Mouse (Mus musculus): ENCODE data around the gene Trim61. TPM values are rescaled to one million over a fixed set of nuclear protein-coding genes. Genes with fewer than 3 reads are reported as not detected.
"Not testable (repeated sequence)": the region's sequence is repeated elsewhere in the genome, so short reads cannot be mapped to it uniquely, and the experiment has no call there.

Gene Trim61
- polyA plus RNA-seq, 1 experiment from 2014 or later = 0.17 TPM

DNA sequence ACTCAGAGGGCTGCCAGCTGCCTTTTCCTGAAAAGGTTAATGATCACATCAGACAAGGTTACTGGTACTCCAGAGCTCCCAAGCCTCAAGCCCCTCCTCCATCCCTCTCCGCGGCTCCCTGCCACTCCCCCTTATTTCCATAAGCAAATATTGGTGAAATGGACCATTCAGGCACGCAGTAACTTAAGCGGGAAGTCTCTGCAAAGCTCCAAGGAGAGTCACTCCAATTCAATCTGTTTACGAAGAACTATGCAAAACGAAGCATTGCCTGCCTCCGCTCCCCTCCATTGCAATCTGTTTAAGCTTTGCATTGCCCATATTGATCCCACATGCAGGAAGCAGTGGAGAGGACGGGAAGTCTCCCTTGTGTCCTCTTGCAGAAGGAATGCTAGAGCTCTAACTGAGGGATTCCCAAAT, 18.8 kb upstream of the Trim61 start, which contains the start of gene Apela:
Apela (minus strand) TSS at position 220 of the 417 bp plus-strand sequence.
- Histone ChIP-seq H3K4me2 (peak within 1 kb of the TSS; percentile 90), H3K4me1 (replicated peaks) (peaks cover 12% of the 10 kb centered on the region), H3K36me3 (no peaks in the 10 kb centered on the region), H3K9me3 (replicated peaks) (0 out of 2 replicates have a peak, but pooled peaks cover 3% of the 10 kb centered on the region), H3K4me3 (peak within 1 kb of the TSS; percentile 50), H3K27ac (ENCODE audit: poor library complexity, severe bottlenecking) (no peak within 1 kb of the TSS), H3K9ac (peak within 1 kb of the TSS; percentile 48; the same call in 1 of the 2 replicates), H3K27me3 (replicated peaks) (no peaks in the 10 kb centered on the region)
- ATAC-seq (ENCODE audit: insufficient number of reproducible peaks, low FRiP score) = peak; percentile 76
- under 1% methylated on average over 8 of the region's 8 CpGs for WGBS

DNA sequence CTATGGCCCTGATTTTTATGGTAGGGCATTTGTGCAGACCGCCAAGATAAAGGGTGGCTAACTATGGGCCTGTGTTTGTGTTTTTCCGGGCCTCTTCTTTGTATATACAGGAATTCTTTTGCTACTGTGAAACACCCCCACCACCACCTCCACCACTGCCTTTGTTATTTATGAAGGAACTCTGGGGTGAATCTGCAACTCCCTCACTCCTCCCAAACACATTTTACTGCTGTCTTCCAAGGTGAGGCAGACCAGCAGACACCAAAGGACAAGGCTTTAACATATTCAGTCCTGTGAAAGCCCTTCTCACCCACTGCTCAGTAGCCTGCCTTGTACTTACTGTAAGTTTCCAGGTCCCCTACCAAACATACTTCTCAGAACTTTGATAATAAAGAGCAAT, 15.8 kb upstream of the Trim61 start:
- Histone ChIP-seq H3K4me2 (no peak overlapping the region), H3K9ac (no peak overlapping the region), H3K4me3 (no peak overlapping the region), H3K27me3 (replicated peaks) (no peaks in the 10 kb centered on the region), H3K4me1 (replicated peaks) (peaks cover 12% of the 10 kb centered on the region), H3K9me3 (replicated peaks) (no peaks in the 10 kb centered on the region), H3K27ac (ENCODE audit: poor library complexity, severe bottlenecking) (no peak overlapping the region), H3K36me3 (no peaks in the 10 kb centered on the region)
- 57% methylated on average over 2 of the region's 2 CpGs for WGBS
- no peak for ATAC-seq (ENCODE audit: insufficient number of reproducible peaks, low FRiP score)

GRCm38 (mm10) chr8:65033056-65033455, 14.7 kb upstream of the Trim61 start:
- H3K27ac ChIP-seq (ENCODE audit: poor library complexity, severe bottlenecking) = no peak overlapping the region
- no peaks in the 10 kb centered on the region for H3K27me3 ChIP-seq (replicated peaks)
- no peaks in the 10 kb centered on the region for H3K36me3 ChIP-seq
- no peaks in the 10 kb centered on the region for H3K9me3 ChIP-seq (replicated peaks)
- 80% methylated on average over 13 of the region's 13 CpGs for WGBS
- no peak overlapping the region for H3K4me2 ChIP-seq
- H3K9ac ChIP-seq = no peak overlapping the region
- peaks cover 12% of the 10 kb centered on the region for H3K4me1 ChIP-seq (replicated peaks)
- ATAC-seq (ENCODE audit: insufficient number of reproducible peaks, low FRiP score) = no peak
- H3K4me3 ChIP-seq = no peak overlapping the region

DNA sequence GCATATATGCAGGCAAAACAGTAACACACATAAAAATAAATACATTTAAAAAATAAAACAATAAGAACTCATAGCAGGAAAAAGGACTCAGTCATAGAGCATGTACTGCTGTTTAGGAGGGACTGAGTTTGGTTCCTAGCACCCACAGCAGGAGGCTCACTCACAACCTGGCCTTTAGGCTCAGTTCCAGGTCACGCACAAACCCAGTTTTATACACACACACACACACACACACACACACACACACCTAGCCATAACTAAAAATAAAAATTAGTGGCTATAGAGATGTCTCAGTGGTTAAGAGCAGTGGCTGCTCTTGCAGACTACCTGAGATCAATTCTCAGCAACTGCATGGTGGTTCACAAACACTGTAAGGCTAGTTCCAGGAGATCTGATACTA, 13.8 kb upstream of the Trim61 start:
- Histone ChIP-seq H3K4me3 (no peak overlapping the region), H3K36me3 (no peaks in the 10 kb centered on the region), H3K4me1 (replicated peaks) (peaks cover 6% of the 10 kb centered on the region), H3K4me2 (no peak overlapping the region), H3K27me3 (replicated peaks) (no peaks in the 10 kb centered on the region), H3K9ac (no peak overlapping the region), H3K9me3 (replicated peaks) (no peaks in the 10 kb centered on the region), H3K27ac (ENCODE audit: poor library complexity, severe bottlenecking) (no peak overlapping the region)
- no peak for ATAC-seq (ENCODE audit: insufficient number of reproducible peaks, low FRiP score)
- WGBS = 94% methylated on average over 1 of the region's 1 CpGs

DNA sequence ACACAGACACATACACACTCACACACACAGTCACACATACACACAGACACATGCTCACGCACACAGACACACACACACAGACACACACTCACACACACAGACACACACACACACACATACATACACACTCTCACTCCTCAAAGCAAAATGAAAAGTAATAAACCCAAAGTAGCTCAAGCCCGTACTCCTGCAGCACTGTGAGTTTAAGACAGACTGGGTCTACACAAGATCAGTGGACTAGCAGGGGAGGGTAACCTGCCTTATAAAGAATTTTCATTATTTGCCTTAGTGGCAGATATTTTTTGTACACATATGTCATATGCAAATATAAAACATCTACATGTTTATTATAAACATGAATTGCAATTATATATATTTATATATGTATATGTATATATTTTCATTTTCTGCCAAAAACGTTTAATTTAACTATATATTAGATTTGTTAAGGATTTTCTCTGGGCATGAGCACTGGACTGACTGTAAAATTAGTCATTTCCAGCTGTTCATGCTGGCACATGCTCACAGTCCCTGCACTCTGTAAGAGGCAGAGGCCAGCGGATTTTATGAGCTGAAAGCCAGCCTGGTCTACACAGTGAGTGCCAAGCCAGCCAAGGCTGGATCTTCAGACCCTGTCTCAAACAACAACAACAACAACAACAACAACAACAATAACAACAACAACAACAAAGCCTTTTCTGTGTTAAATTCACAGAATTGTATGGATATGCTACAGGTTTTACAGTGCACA, 12.6 kb upstream of the Trim61 start:
- WGBS = 74% methylated on average over 4 of the region's 4 CpGs
- no peak overlapping the region for H3K9ac ChIP-seq
- no peak for ATAC-seq (ENCODE audit: insufficient number of reproducible peaks, low FRiP score)
- no peaks in the 10 kb centered on the region for H3K9me3 ChIP-seq (replicated peaks)
- H3K4me1 ChIP-seq (replicated peaks) = peaks cover 6% of the 10 kb centered on the region
- no peak overlapping the region for H3K4me2 ChIP-seq
- H3K27me3 ChIP-seq (replicated peaks) = no peaks in the 10 kb centered on the region
- H3K27ac ChIP-seq (ENCODE audit: poor library complexity, severe bottlenecking) = no peak overlapping the region
- H3K4me3 ChIP-seq = no peak overlapping the region
- H3K36me3 ChIP-seq = no peaks in the 10 kb centered on the region

GRCm38 (mm10) chr8:65029776-65030175, 11.5 kb upstream of the Trim61 start:
- Histone ChIP-seq H3K9ac (no peak overlapping the region), H3K4me3 (no peak overlapping the region), H3K36me3 (no peaks in the 10 kb centered on the region), H3K9me3 (replicated peaks) (no peaks in the 10 kb centered on the region), H3K27me3 (replicated peaks) (no peaks in the 10 kb centered on the region), H3K27ac (ENCODE audit: poor library complexity, severe bottlenecking) (no peak overlapping the region), H3K4me2 (no peak overlapping the region), H3K4me1 (replicated peaks) (no peaks in the 10 kb centered on the region)
- no peak for ATAC-seq (ENCODE audit: insufficient number of reproducible peaks, low FRiP score)
- WGBS = 81% methylated on average over 4 of the region's 4 CpGs

DNA sequence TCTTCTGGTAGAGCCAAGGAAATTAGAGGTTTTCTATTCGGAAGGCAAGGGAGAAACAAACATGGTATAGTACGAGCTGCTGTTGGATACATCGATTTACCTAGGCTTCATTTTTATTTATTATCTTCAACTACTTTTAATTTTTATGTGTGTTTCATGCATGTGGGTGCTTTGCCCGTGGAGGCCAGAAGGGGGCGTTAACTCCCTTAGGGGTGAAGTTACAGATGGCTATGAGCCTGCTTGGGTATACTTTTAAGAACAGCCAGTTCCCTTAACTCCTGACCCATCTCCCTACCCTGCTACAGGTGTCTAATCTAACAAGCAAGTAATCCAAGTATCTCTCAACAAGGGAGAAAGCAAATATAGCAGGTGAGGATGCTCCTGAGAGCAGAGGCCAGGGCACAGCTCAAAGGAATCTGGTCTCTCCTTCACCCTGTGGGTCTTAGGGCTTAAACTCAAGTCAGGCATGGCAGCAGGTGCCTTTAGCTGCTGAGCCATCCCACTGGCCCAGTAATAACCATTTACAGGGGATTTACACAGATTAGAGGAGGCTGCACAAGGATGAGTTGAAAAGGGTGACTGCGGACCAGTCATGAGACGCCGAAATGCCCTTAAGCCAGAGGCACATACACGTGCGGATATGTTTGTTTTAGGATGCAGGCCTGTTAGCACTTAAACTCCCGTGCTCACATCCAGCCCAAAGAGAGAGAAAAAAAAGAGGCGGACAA, 10.8 kb upstream of the Trim61 start:
- 79% methylated on average over 12 of the region's 12 CpGs for WGBS
- Histone ChIP-seq H3K27me3 (replicated peaks) (no peaks in the 10 kb centered on the region), H3K4me1 (replicated peaks) (no peaks in the 10 kb centered on the region), H3K4me3 (no peak overlapping the region), H3K27ac (ENCODE audit: poor library complexity, severe bottlenecking) (no peak overlapping the region), H3K9me3 (replicated peaks) (no peaks in the 10 kb centered on the region), H3K9ac (no peak overlapping the region), H3K36me3 (no peaks in the 10 kb centered on the region), H3K4me2 (no peak overlapping the region)
- ATAC-seq (ENCODE audit: insufficient number of reproducible peaks, low FRiP score) = no peak

DNA sequence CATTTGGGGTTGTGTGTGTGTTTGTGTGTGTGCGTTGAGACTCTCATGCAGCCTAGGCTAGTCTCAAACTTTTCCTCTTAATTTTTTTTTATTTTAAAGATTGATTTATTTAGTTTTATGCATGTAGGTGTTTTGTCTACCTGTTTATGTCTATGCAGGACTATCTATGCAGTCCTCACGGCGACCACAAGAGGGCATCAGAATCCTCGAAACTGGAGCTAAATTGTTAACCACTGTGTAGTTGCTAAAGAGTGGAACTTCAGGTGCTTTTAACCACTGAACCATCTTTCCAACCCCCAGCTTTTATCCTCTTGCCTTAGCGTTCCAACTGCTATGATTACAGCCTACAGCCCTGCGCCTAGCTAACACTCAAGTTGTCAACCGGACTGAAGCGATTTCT, 4.2 kb upstream of the Trim61 start:
- Histone ChIP-seq H3K9me3 (replicated peaks) (0 out of 2 replicates have a peak, but pooled peaks cover under 1% of the 10 kb centered on the region), H3K36me3 (no peaks in the 10 kb centered on the region), H3K4me3 (no peak overlapping the region), H3K27ac (ENCODE audit: poor library complexity, severe bottlenecking) (no peak overlapping the region), H3K9ac (no peak overlapping the region), H3K4me2 (no peak overlapping the region), H3K27me3 (replicated peaks) (no peaks in the 10 kb centered on the region), H3K4me1 (replicated peaks) (no peaks in the 10 kb centered on the region)
- no peak for ATAC-seq (ENCODE audit: insufficient number of reproducible peaks, low FRiP score)
- WGBS = 46% methylated on average over 8 of the region's 8 CpGs

- H3K36me3 ChIP-seq; H3K27ac ChIP-seq (ENCODE audit: poor library complexity, severe bottlenecking); H3K9ac ChIP-seq; H3K4me3 ChIP-seq; ATAC-seq (ENCODE audit: insufficient number of reproducible peaks, low FRiP score); H3K4me2 ChIP-seq; H3K27me3 ChIP-seq (replicated peaks); H3K9me3 ChIP-seq (replicated peaks); H3K4me1 ChIP-seq (replicated peaks): not testable (repeated sequence)
- WGBS = 70% methylated on average over 6 of the region's 6 CpGs
Observed at GRCm38 (mm10) chr8:65007616-65008015, 10.7 kb downstream of the Trim61 start.

DNA sequence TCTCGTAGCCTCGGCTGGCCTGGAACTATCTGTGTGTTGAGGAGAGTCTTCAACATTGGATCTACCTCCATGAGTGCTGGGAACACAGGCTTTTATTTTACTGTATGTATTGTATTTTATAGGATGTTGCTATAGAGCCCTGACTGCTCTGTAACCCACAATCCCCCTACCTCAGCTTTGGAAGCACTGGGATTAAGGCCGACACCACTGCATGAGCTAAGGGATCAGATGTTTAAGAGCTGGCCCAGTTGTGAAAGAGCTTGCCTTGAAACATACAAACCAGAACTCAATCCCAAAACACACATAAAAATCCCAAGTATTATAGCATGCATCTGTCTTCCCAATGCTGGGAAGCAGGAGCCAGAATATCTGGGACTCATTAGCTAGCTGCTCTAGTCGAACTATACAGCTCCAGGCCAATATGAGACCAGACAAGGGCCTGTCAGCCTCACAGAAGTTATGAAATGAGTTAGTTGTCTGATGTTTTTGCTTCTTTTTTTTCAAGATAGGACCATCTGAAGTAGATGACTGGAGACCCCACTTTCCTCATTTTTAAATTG, 19.4 kb downstream of the Trim61 start:
- no peaks in the 10 kb centered on the region for H3K4me1 ChIP-seq (replicated peaks)
- 74% methylated on average over 4 of the region's 4 CpGs for WGBS
- no peak overlapping the region for H3K9ac ChIP-seq

DNA sequence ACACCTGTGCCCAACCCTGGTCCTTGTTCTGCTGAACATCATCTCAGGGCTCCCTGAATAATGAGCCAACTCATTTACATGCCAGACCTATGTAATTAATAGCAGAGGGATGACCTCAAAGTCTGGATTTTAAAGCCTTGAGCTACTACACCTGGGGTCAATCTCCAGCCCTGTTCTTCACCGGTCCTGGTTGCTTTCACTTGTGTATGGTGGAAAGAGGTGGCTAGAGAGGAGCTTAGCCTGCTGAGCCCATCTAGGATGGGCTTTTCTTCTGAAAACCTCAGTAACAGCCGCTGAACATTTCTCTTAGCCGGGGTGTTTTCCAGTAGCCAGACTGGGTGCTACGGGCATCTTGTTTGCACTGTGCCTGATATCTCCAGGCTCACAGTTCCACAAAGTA, 30.6 kb downstream of the Trim61 start, which contains the start of gene Trim75:
Trim75 (minus strand) TSS at position 101 of the 400 bp plus-strand sequence.
- Histone ChIP-seq H3K27me3 (replicated peaks) (no peaks in the 10 kb centered on the region), H3K9me3 (replicated peaks) (no peaks in the 10 kb centered on the region), H3K4me1 (replicated peaks) (no peaks in the 10 kb centered on the region), H3K36me3 (no peaks in the 10 kb centered on the region), H3K4me2 (no peak within 1 kb of the TSS), H3K4me3 (no peak within 1 kb of the TSS), H3K27ac (ENCODE audit: poor library complexity, severe bottlenecking) (no peak within 1 kb of the TSS), H3K9ac (no peak within 1 kb of the TSS)
- no peak for ATAC-seq (ENCODE audit: insufficient number of reproducible peaks, low FRiP score)
- 81% methylated on average over 4 of the region's 4 CpGs for WGBS

More for the DNA sequence above, 19.4 kb downstream of the Trim61 start:
- no peak for ATAC-seq (ENCODE audit: insufficient number of reproducible peaks, low FRiP score)
- H3K27me3 ChIP-seq (replicated peaks) = no peaks in the 10 kb centered on the region
- no peak overlapping the region for H3K27ac ChIP-seq (ENCODE audit: poor library complexity, severe bottlenecking)
- no peaks in the 10 kb centered on the region for H3K36me3 ChIP-seq
- H3K4me2 ChIP-seq = no peak overlapping the region
- no peak overlapping the region for H3K4me3 ChIP-seq
- no peaks in the 10 kb centered on the region for H3K9me3 ChIP-seq (replicated peaks)
